31 mouse cellular contexts compared by ENCODE assay signal in genomic region chr11:81964561-81964960, GRCm38 (mm10). TPM values are rescaled to one million over a fixed set of nuclear protein-coding genes. Genes with fewer than 3 reads are reported as not detected.
DNase-seq lines count a peak whose midpoint lies in the region; ATAC-seq and TF ChIP-seq lines count a peak whose summit lies in the region.
"Had no signal": no experiment of that assay in that cellular context is flagged by ENCODE, and none has a peak within 500 bp of the region (broad histone marks: within the 10 kb centered on the region; RNA-seq: fewer than 3 reads in every experiment).

No protein-coding gene starts in this region.

- TF ChIP-seq CTCF in forebrain, postnatal 0 days (IDR thresholded peaks at IDR 0.05; ENCODE audit: low read depth) = no peak
- TF ChIP-seq CTCF in kidney, adult 2 months (conservative IDR thresholded peaks at IDR 0.05; ENCODE audit: insufficient read depth, insufficient read length, low read depth, low read length) = no peak

- peaks cover 19% of the 10 kb centered on the region for H3K4me1 ChIP-seq in forebrain, postnatal 0 days (ENCODE audit: insufficient read depth)
- H3K4me1 ChIP-seq in forebrain, embryonic 13.5 days = peaks cover 45% of the 10 kb centered on the region
- H3K4me1 ChIP-seq in kidney, adult 2 months (ENCODE audit: control insufficient read depth, insufficient read depth, low read length) = no peaks in the 10 kb centered on the region
- peaks cover 6% of the 10 kb centered on the region; the same call in 1 of the 2 replicates for H3K4me1 ChIP-seq in kidney, embryonic 15.5 days
- H3K4me1 ChIP-seq in neural tube, embryonic 15.5 days = peaks cover 51% of the 10 kb centered on the region
- H3K4me1 ChIP-seq: heart, embryonic 12.5 days; heart, embryonic 15.5 days had no signal

- H3K9me3 ChIP-seq in forebrain, postnatal 0 days (ENCODE audit: low read length) = no peaks in the 10 kb centered on the region
- H3K9me3 ChIP-seq in forebrain, embryonic 13.5 days (replicated peaks) = no peaks in the 10 kb centered on the region
- H3K9me3 ChIP-seq in kidney, embryonic 15.5 days (replicated peaks) = no peaks in the 10 kb centered on the region
- H3K9me3 ChIP-seq in neural tube, embryonic 15.5 days (replicated peaks) = no peaks in the 10 kb centered on the region
- H3K9me3 ChIP-seq: embryonic facial prominence, embryonic 10.5 days; embryonic facial prominence, embryonic 13.5 days; forebrain, embryonic 12.5 days; heart, embryonic 12.5 days; heart, embryonic 15.5 days; hindbrain, embryonic 10.5 days had no signal

- no peaks in the 10 kb centered on the region for H3K27me3 ChIP-seq in forebrain, postnatal 0 days (ENCODE audit: insufficient read depth, low read length)
- peaks cover 21% of the 10 kb centered on the region for H3K27me3 ChIP-seq in forebrain, embryonic 13.5 days
- no peaks in the 10 kb centered on the region for H3K27me3 ChIP-seq in kidney, adult 2 months (replicated peaks; ENCODE audit: control insufficient read depth, insufficient read depth, low read length)
- peaks cover 42% of the 10 kb centered on the region for H3K27me3 ChIP-seq in kidney, embryonic 15.5 days
- peaks cover 9% of the 10 kb centered on the region; the same call in 1 of the 2 replicates for H3K27me3 ChIP-seq in neural tube, embryonic 15.5 days (replicated peaks)

- no peak for DNase-seq in forebrain, postnatal 0 days
- peak; percentile 7 for DNase-seq in kidney, adult 2 months
- DNase-seq in neural tube, embryonic 10.5 days (ENCODE audit: extremely low spot score, low spot score) = no peak
- no peak for DNase-seq in gastrocnemius, adult 18-20 months (ENCODE audit: low spot score)
- DNase-seq: adrenal gland, adult 2 months; adrenal gland, postnatal 14 days; cerebellum, adult 11-12 months; cerebellum, adult 8-10 months; cerebellum, postnatal 36 days; embryo, embryonic 11 days; gastrocnemius, adult 2 months; gastrocnemius, postnatal 14 days; heart, adult 11 months; heart, postnatal 10 days; heart, postnatal 36 days had no signal

- ATAC-seq in forebrain, postnatal 0 days = no peak
- ATAC-seq in forebrain, embryonic 13.5 days = no peak
- no peak for ATAC-seq in kidney, embryonic 15.5 days (replicated peaks; ENCODE audit: low FRiP score)
- no peak for ATAC-seq in neural tube, embryonic 15.5 days (ENCODE audit: low FRiP score)
- ATAC-seq: CD4-positive, CD25-positive, alpha-beta regulatory T cell, adult 4 months; hindbrain, embryonic 16.5 days; inflammation-experienced regulatory T-cells, adult 6 months; intestine, embryonic 16.5 days had no signal

- no peak for TF ChIP-seq POLR2A in kidney, adult 2 months (IDR thresholded peaks at IDR 0.05; ENCODE audit: low read depth, low read length)

- H3K9ac ChIP-seq in forebrain, postnatal 0 days = peak overlapping the region; percentile 31; the same call in 1 of the 2 replicates
- no peak overlapping the region for H3K9ac ChIP-seq in forebrain, embryonic 13.5 days
- H3K9ac ChIP-seq in kidney, embryonic 15.5 days = no peak overlapping the region
- no peak overlapping the region for H3K9ac ChIP-seq in neural tube, embryonic 15.5 days (replicated peaks)
- H3K9ac ChIP-seq: embryonic facial prominence, embryonic 13.5 days; forebrain, embryonic 12.5 days; heart, embryonic 12.5 days; heart, embryonic 15.5 days had no signal

- no peak overlapping the region for H3K4me2 ChIP-seq in forebrain, postnatal 0 days (ENCODE audit: low read depth)
- H3K4me2 ChIP-seq in forebrain, embryonic 13.5 days = no peak overlapping the region
- H3K4me2 ChIP-seq in kidney, embryonic 15.5 days = no peak overlapping the region
- H3K4me2 ChIP-seq in neural tube, embryonic 15.5 days = peak overlapping the region; percentile 83
- H3K4me2 ChIP-seq: embryonic facial prominence, embryonic 13.5 days; forebrain, embryonic 12.5 days; heart, embryonic 12.5 days; heart, embryonic 15.5 days had no signal

- H3K4me3 ChIP-seq in forebrain, postnatal 0 days (ENCODE audit: low read depth, low read length) = no peak overlapping the region
- no peak overlapping the region for H3K4me3 ChIP-seq in forebrain, embryonic 13.5 days
- H3K4me3 ChIP-seq in kidney, adult 2 months (ENCODE audit: insufficient read depth, low read depth, low read length) = no peak overlapping the region
- H3K4me3 ChIP-seq in kidney, embryonic 15.5 days (replicated peaks) = no peak overlapping the region
- H3K4me3 ChIP-seq in neural tube, embryonic 15.5 days (replicated peaks) = no peak overlapping the region
- H3K4me3 ChIP-seq: embryonic facial prominence, embryonic 10.5 days; embryonic facial prominence, embryonic 13.5 days; erythroblast, embryonic 14.5 days; forebrain, embryonic 12.5 days; gastrocnemius, adult 2 months; heart, embryonic 12.5 days; heart, embryonic 15.5 days; hindbrain, embryonic 10.5 days had no signal

- no peak overlapping the region for H3K27ac ChIP-seq in forebrain, postnatal 0 days (ENCODE audit: low read depth, low read length)
- H3K27ac ChIP-seq in forebrain, embryonic 13.5 days = no peak overlapping the region
- H3K27ac ChIP-seq in kidney, adult 2 months (ENCODE audit: insufficient read depth, low read depth, low read length) = no peak overlapping the region
- H3K27ac ChIP-seq in kidney, embryonic 15.5 days = no peak overlapping the region
- H3K27ac ChIP-seq in neural tube, embryonic 15.5 days (replicated peaks) = no peak overlapping the region
- H3K27ac ChIP-seq: embryonic facial prominence, embryonic 10.5 days; embryonic facial prominence, embryonic 13.5 days; forebrain, embryonic 12.5 days; gastrocnemius, adult 2 months; heart, embryonic 15.5 days; hindbrain, embryonic 10.5 days had no signal

- H3K36me3 ChIP-seq in forebrain, postnatal 0 days (ENCODE audit: insufficient read depth) = no peaks in the 10 kb centered on the region
- no peaks in the 10 kb centered on the region for H3K36me3 ChIP-seq in forebrain, embryonic 13.5 days (ENCODE audit: poor library complexity, severe bottlenecking)
- no peaks in the 10 kb centered on the region for H3K36me3 ChIP-seq in kidney, adult 2 months (ENCODE audit: control insufficient read depth, insufficient read depth, low read length)
- H3K36me3 ChIP-seq in kidney, embryonic 15.5 days = no peaks in the 10 kb centered on the region
- no peaks in the 10 kb centered on the region for H3K36me3 ChIP-seq in neural tube, embryonic 15.5 days
- H3K36me3 ChIP-seq: embryonic facial prominence, embryonic 10.5 days; embryonic facial prominence, embryonic 13.5 days; forebrain, embryonic 12.5 days; heart, embryonic 12.5 days; heart, embryonic 15.5 days; hindbrain, embryonic 10.5 days had no signal

- 22% methylated on average over 4 of the region's 4 CpGs for WGBS in forebrain, postnatal 0 days
- 13% methylated on average over 4 of the region's 4 CpGs for WGBS in forebrain, embryonic 13.5 days
- 29% methylated on average over 4 of the region's 4 CpGs for WGBS in kidney, adult 2 months
- WGBS in kidney, embryonic 15.5 days = 45% methylated on average over 4 of the region's 4 CpGs
- WGBS in neural tube, embryonic 15.5 days = 60% methylated on average over 4 of the region's 4 CpGs

RNA-seq across cellular contexts. Expression of gene Asic2, which starts 3.7 kb away (rescaled TPM):
- total RNA-seq in forebrain, postnatal 0 days (2014; rRNA removed) = 28.9 and 37.2 TPM in 2 replicates
- 11.5 and 15.5 TPM in 2 replicates for polyA plus RNA-seq in forebrain, postnatal 0 days (2015; fragmentation: Nextera tagmentation; extraction: Ambion mirVana)
- polyA plus RNA-seq in forebrain, embryonic 13.5 days (2015; fragmentation: Nextera tagmentation; extraction: Ambion mirVana) = 2.3 and 2.9 TPM in 2 replicates
- 0.75 and 1.1 TPM in 2 replicates for polyA plus RNA-seq in kidney, adult 2 months (2012; rRNA removed)
- 3.5 and 3.7 TPM in 2 replicates for polyA plus RNA-seq in kidney, embryonic 15.5 days (2015; fragmentation: Nextera tagmentation; extraction: Ambion mirVana)
- 19.2 and 21.3 TPM in 2 replicates for polyA plus RNA-seq in neural tube, embryonic 15.5 days (2015; fragmentation: Nextera tagmentation; extraction: Ambion mirVana)
- total RNA-seq in gastrocnemius, adult 18-20 months (2021) = under 1 TPM; 0.11 to 0.31 TPM
- total RNA-seq: heart, postnatal 10 days; heart, postnatal 36 days; MEL had no signal
- polyA plus RNA-seq: C2C12; CD4-positive, CD25-positive, alpha-beta regulatory T cell, adult 4 months; erythroblast, embryonic 14.5 days; heart, embryonic 15.5 days; inflammation-experienced regulatory T-cells, adult 6 months had no signal
